Mouse (Mus musculus) layer of hippocampus, adult 2 months (tissue): Measurements from ENCODE around the gene Adgre1. TPM values are rescaled to one million over a fixed set of nuclear protein-coding genes. Genes with fewer than 3 reads are reported as not detected.

Source experiments
- DNase-seq, 2 experiments: peaks; one replicate each; pipeline ENCODE4 v3.0.0; 2022; ENCODE audit warnings: low spot score in 2 of 2
- H3K27ac ChIP-seq: fragments of 200-600 bp; 2 replicates; pipeline ENCODE4 v1.8.1; 2022
- H3K4me3 ChIP-seq: fragments of 200-600 bp; 2 replicates; pipeline ENCODE4 v1.8.1; 2022; ENCODE audit warnings: mild to moderate bottlenecking
- CTCF ChIP-seq: fragments of 200-600 bp; conservative IDR thresholded peaks from 2 replicates; pipeline ENCODE4 v1.8.1; 2022; ENCODE audit warnings: antibody characterized with exemption, mild to moderate bottlenecking, moderate library complexity
- total RNA-seq, 2 experiments: library from RNA; stranded (reverse); gene quantifications; 2 replicates each; pipeline ENCODE4 v1.2.3; 2021

Adgre1 gene
- total RNA-seq, 2 experiments from 2014 or later: 4.5 to 6.2 TPM

DNA sequence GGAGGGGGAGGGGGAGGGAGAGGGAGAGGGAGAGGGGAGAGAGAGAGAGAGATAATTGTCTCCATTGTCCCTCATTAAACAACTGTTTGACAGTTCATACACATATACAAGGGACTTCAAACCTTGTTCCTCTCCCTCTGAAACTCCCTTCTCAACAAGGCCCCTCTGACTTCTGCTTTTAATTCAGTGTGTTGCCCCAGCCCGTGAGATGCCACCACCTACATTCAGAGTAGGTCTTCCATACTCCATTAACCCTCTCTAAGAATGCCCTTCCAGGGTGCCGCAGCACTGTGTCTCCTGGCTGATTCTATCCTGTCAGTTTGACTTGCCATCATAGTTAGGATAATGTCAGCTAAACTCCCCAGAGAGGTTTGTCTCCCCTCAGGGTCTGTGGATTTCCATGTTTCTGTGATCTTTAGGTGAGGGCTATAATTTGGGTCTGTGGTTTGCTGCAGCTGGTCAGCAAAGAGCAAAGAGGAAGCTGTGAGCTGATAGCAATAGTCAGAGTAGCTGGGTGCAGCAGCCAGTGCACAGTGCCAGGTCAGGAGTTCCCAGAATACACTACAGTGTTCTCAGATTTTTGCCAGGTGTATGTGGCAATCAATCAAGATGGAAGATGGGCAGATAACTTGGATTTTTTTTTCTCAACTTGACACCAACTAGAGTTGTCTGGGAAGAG, 14.3 kb upstream of the Adgre1 start:
- Histone ChIP-seq H3K4me3 (no peak overlapping the region), H3K27ac (no peak overlapping the region)
- DNase-seq: no peak
- TF ChIP-seq CTCF: no peak

DNA sequence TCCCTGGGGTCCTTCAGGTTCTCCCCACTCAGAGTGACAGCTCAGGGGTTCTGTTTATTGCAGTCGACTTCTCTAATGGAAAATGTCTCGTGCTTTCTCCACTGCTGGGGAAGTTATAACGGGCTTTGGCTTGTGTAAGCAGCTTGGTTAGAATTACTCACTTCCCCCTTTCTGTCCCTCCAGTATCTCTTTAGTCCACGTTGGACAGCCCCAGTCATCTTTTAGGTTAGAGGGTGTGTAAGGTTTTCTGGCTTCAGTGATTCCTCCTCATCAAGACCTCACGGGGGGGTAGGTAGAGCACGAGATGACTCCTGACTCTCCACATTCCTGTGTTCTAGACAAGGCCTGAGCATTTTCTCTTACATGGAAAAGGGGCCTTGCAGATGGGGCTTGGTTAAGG, 11.5 kb upstream of the Adgre1 start:
- DNase-seq: no peak
- Histone ChIP-seq H3K27ac (no peak overlapping the region), H3K4me3 (no peak overlapping the region)
- TF ChIP-seq CTCF: no peak

GRCm38 (mm10) chr17:57347781-57348180, 10.7 kb upstream of the Adgre1 start:
- no peak for DNase-seq
- Histone ChIP-seq H3K27ac (no peak overlapping the region), H3K4me3 (no peak overlapping the region)
- TF ChIP-seq CTCF: no peak

GRCm38 (mm10) chr17:57349067-57349466, 9.4 kb upstream of the Adgre1 start:
- Histone ChIP-seq H3K27ac (no peak overlapping the region), H3K4me3 (no peak overlapping the region)
- TF ChIP-seq CTCF: no peak
- DNase-seq: no peak

DNA sequence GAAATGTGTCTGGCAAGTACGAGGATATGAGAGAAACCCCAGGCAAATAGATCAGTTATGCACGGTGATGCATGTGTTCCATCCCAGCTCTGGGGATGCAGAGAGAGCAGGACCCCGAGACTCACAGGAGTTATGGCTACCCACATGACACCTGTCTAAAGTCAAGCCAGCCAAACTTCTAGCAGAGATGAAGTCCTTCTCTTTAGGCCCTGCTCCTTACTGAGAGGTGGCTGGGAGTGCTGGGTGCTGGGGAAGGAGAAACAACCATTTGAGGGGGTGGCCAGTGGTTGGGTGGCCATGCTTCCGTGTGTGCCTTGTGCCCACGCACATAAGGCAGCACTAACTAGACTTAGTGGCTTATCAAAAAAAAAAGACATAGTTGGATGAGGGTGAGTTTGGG, 8.3 kb upstream of the Adgre1 start:
- TF ChIP-seq CTCF: no peak
- DNase-seq: no peak

GRCm38 (mm10) chr17:57351107-57351506, 7.4 kb upstream of the Adgre1 start:
- Histone ChIP-seq H3K4me3 (no peak overlapping the region), H3K27ac (no peak overlapping the region)
- TF ChIP-seq CTCF: no peak
- no peak for DNase-seq

More for the DNA sequence above, 8.3 kb upstream of the Adgre1 start:
- Histone ChIP-seq H3K4me3 (no peak overlapping the region), H3K27ac (no peak overlapping the region)

DNA sequence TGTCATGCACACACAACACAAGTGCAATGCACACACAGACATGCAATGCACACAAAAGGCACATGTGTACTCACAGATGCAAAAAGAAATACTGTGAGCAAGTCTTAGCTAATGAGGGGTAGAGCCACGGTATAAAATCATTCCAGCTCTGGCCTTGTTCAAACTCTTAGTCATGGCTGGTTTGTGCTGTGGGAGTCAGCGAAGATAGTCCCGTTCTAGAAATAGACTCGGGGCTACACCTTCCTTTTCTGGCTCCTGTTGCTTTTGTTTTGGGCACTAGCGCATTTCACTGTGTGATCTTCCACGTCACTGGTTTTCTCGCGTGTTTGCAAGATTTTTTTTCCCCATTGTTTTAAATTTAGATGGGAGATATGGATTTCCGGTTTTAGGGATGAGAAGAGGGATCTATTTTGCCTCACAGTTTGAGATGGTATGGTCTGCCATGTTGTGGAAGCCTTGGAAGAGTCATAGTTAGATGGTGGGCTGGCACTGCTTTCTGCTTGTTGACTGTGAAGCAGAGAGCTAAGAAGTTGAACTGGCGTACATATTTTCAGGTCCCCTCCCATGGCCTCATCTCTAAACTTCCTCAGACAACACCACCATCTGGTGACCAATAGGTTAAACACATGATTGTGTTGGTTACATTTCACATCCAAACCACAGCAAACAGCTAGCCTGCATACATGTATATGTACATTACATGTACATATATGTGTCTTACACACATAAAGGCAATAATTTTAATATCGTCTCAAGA, 1.2 kb downstream of the Adgre1 start:
- DNase-seq: no peak
- Histone ChIP-seq H3K4me3 (no peak overlapping the region), H3K27ac (no peak overlapping the region)
- TF ChIP-seq CTCF: no peak

Other genes with a start within 250 kb of the Adgre1 start
- gene Cd70, start 208.9 kb upstream of the Adgre1 start, total RNA-seq: not detected
- not detected for gene Tnfsf14, start 164.5 kb upstream of the Adgre1 start, total RNA-seq
- under 1 TPM; 0.97 to 0.98 TPM for gene C3, start 130.6 kb upstream of the Adgre1 start, total RNA-seq
- gene Gpr108, start 110.2 kb upstream of the Adgre1 start, total RNA-seq: 10 to 100 TPM; 24.0 to 24.8 TPM
- 1 to 10 TPM; 8.2 to 9.8 TPM for gene Trip10, start 109.2 kb upstream of the Adgre1 start, total RNA-seq
- gene Vav1, start 79.6 kb upstream of the Adgre1 start, total RNA-seq: 1 to 10 TPM; 2.8 to 3.2 TPM
- gene Vmn2r120, start 186.8 kb downstream of the Adgre1 start, total RNA-seq: under 1 TPM; 0.08 to 0.10 TPM